Mouse (Mus musculus) sigmoid colon, adult 10 weeks (tissue): Measurements from ENCODE around the gene Cggbp1. TPM values are rescaled to one million over a fixed set of nuclear protein-coding genes. Genes with fewer than 3 reads are reported as not detected.

Experiments
- polyA plus RNA-seq: library from polyadenylated mRNA; stranded (reverse); fragments of 350-450 nt; fragmentation: Illumina TruSeq; extraction: RNeasy Lipid Tissue Mini Kit (QIAGEN cat#74804); gene quantifications from one replicate; pipeline ENCODE4 v1.2.3, GENCODE M21; 2014; ENCODE audit warnings: low read depth, low replicate concordance

The Cggbp1 gene
- 215 TPM for polyA plus RNA-seq

DNA sequence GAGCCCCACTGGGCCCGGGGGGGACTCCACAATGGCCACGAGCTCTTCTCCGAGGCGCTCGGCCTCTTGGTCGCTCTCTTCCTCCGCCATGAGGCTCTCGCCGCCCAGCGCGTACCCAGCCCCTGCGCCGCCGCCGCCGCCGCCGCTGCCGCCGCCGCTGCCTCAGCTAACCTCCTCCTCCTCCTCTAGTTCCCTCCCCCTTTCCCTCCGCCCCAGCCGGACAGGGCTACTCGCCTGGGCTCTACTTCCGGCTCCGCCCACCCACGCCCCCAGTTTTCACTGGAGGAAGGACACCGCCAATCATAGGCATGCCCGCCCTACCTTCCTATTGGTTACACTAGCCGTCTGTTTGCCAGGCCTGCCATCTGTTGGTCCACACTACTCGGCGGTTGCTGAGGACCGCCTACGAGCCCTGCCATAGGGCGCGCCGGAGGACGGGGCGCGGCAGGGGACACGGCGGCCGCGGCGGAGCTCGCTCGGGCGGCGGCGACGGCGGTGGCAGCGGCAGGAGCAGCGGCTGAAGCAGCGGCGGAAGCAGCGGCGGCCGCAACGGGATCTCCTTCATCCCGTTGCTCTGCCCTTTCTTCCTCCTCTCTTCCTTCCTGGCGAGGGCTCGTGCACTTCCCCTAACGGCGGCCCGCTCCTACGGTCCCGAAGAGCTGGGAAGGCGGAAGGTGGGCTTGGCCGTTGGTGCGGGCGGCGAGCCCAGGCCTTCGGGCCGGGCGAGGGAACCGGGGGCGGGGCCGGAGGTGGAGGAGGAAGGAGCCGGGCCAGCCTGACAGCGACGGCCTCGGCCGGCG is at the start of gene Cggbp1, which contains the start of gene Zfp654:
Cggbp1 (plus strand) TSS at position 434 of the 800 bp plus-strand sequence.
Zfp654 (minus strand) TSS at position 90 of the 800 bp plus-strand sequence.

Other genes with a start within 250 kb of the Cggbp1 start
- not detected for gene Csnka2ip, start 249.6 kb upstream of the Cggbp1 start, polyA plus RNA-seq
- gene 4930453N24Rik, start 80.8 kb upstream of the Cggbp1 start, polyA plus RNA-seq, result 87.5 TPM
- gene Zfp654, start 344 bp upstream of the Cggbp1 start, polyA plus RNA-seq, result 67.0 TPM